Mouse (Mus musculus): ENCODE results near the gene Rad51b. TPM values are rescaled to one million over a fixed set of nuclear protein-coding genes. Genes with fewer than 3 reads are reported as not detected.

Rad51b gene
- total RNA-seq, 2 experiments from 2014 or later, result 0.17 TPM; not detected in 1

GRCm38 (mm10) chr12:79368818-79369217 lies 71.7 kb downstream of the Rad51b start:
- no peak for DNase-seq (ENCODE audit: low spot score in 2 of 2)
- intact Hi-C loops (cut with DNase I), result no loop called here

GRCm38 (mm10) chr12:79369512-79370165 lies 72.6 kb downstream of the Rad51b start:
- intact Hi-C loops (cut with DNase I), result loop anchor here (10.0 kb wide), 1 partner anchor 235 kb away; no protein-coding TSS in a partner anchor
- DNase-seq (ENCODE audit: low spot score in 2 of 2), result no peak

GRCm38 (mm10) chr12:79372697-79373096 lies 75.6 kb downstream of the Rad51b start:
- no peak for DNase-seq (ENCODE audit: low spot score in 2 of 2)
- intact Hi-C loops (cut with DNase I), result loop anchor here (10.0 kb wide), 1 partner anchor 232 kb away; no protein-coding TSS in a partner anchor

GRCm38 (mm10) chr12:79377378-79377777 lies 80.3 kb downstream of the Rad51b start:
- no peak for DNase-seq (ENCODE audit: low spot score in 2 of 2)
- intact Hi-C loops (cut with DNase I), result loop anchor here (10.0 kb wide), 1 partner anchor 227 kb away; no protein-coding TSS in a partner anchor

GRCm38 (mm10) chr12:79377861-79378260 lies 80.8 kb downstream of the Rad51b start:
- no peak for DNase-seq (ENCODE audit: low spot score in 2 of 2)
- intact Hi-C loops (cut with DNase I), result loop anchor here (10.0 kb wide), 1 partner anchor 227 kb away; no protein-coding TSS in a partner anchor

- DNase-seq (ENCODE audit: low spot score in 2 of 2), result no peak
- intact Hi-C loops (cut with DNase I), result no loop called here
Observed at GRCm38 (mm10) chr12:79380190-79380589, 83.1 kb downstream of the Rad51b start.

GRCm38 (mm10) chr12:79381489-79381888 lies 84.4 kb downstream of the Rad51b start:
- DNase-seq (ENCODE audit: low spot score in 2 of 2), result no peak
- intact Hi-C loops (cut with DNase I), result no loop called here

GRCm38 (mm10) chr12:79382416-79382815 lies 85.3 kb downstream of the Rad51b start:
- intact Hi-C loops (cut with DNase I), result no loop called here
- no peak for DNase-seq (ENCODE audit: low spot score in 2 of 2)

- DNase-seq (ENCODE audit: low spot score in 2 of 2), result no peak
- intact Hi-C loops (cut with DNase I), result no loop called here
Observed at GRCm38 (mm10) chr12:79383583-79383982, 86.5 kb downstream of the Rad51b start.

GRCm38 (mm10) chr12:79384787-79385186 lies 87.7 kb downstream of the Rad51b start:
- no peak for DNase-seq (ENCODE audit: low spot score in 2 of 2)
- intact Hi-C loops (cut with DNase I), result no loop called here

GRCm38 (mm10) chr12:79385199-79385598 lies 88.1 kb downstream of the Rad51b start:
- intact Hi-C loops (cut with DNase I), result no loop called here
- no peak for DNase-seq (ENCODE audit: low spot score in 2 of 2)

GRCm38 (mm10) chr12:79387886-79388285 lies 90.8 kb downstream of the Rad51b start:
- intact Hi-C loops (cut with DNase I), result no loop called here
- DNase-seq (ENCODE audit: low spot score in 2 of 2), result no peak

- intact Hi-C loops (cut with DNase I), result no loop called here
- DNase-seq (ENCODE audit: low spot score in 2 of 2), result no peak
Observed at GRCm38 (mm10) chr12:79389251-79389650, 92.2 kb downstream of the Rad51b start.

GRCm38 (mm10) chr12:79389971-79390370 lies 92.9 kb downstream of the Rad51b start:
- intact Hi-C loops (cut with DNase I), result no loop called here
- no peak for DNase-seq (ENCODE audit: low spot score in 2 of 2)

- DNase-seq (ENCODE audit: low spot score in 2 of 2), result no peak
- intact Hi-C loops (cut with DNase I), result no loop called here
Observed at GRCm38 (mm10) chr12:79393636-79394035, 96.6 kb downstream of the Rad51b start.

GRCm38 (mm10) chr12:79403992-79404391 lies 106.9 kb downstream of the Rad51b start:
- intact Hi-C loops (cut with DNase I), result no loop called here
- no peak for DNase-seq (ENCODE audit: low spot score in 2 of 2)

GRCm38 (mm10) chr12:79404494-79404893 lies 107.4 kb downstream of the Rad51b start:
- intact Hi-C loops (cut with DNase I), result no loop called here
- DNase-seq (ENCODE audit: low spot score in 2 of 2), result no peak

GRCm38 (mm10) chr12:79408677-79409076 lies 111.6 kb downstream of the Rad51b start:
- DNase-seq (ENCODE audit: low spot score in 2 of 2), result no peak
- intact Hi-C loops (cut with DNase I), result no loop called here

GRCm38 (mm10) chr12:79409126-79409860 lies 112.2 kb downstream of the Rad51b start:
- no peak for DNase-seq (ENCODE audit: low spot score in 2 of 2)
- intact Hi-C loops (cut with DNase I), result no loop called here

GRCm38 (mm10) chr12:79412894-79413507 lies 115.9 kb downstream of the Rad51b start:
- DNase-seq (ENCODE audit: low spot score in 2 of 2), result no peak
- intact Hi-C loops (cut with DNase I), result no loop called here
